Mouse (Mus musculus) lung, postnatal 0 days (tissue): ENCODE measurements around the gene Top2a.

Experiments
- CTCF ChIP-seq: IDR thresholded peaks from 2 replicates; pipeline ENCODE4 v1.5.1; 2016; ENCODE audit warnings: antibody characterized with exemption, mild to moderate bottlenecking
- EP300 ChIP-seq: IDR thresholded peaks from 2 replicates; pipeline ENCODE4 v1.6.1; 2016; ENCODE audit warnings: antibody characterized with exemption, mild to moderate bottlenecking, control low read depth

- TF ChIP-seq CTCF = no peak
- no peak for TF ChIP-seq EP300
These were observed 47.9 kb upstream of the Top2a start for GRCm38 (mm10) chr11:99071866-99072265.
